Mouse (Mus musculus): ENCODE measurements around the gene Tbc1d14.

The Tbc1d14 gene

GRCm38 (mm10) chr5:36549243-36549642 lies 43.8 kb downstream of the Tbc1d14 start:
- TF ChIP-seq GATA4 (IDR thresholded peaks at IDR 0.05; ENCODE audit: insufficient replicate concordance, low read length): no peak

- TF ChIP-seq GATA4 (IDR thresholded peaks at IDR 0.05; ENCODE audit: insufficient replicate concordance, low read length): no peak
Measured at GRCm38 (mm10) chr5:36544765-36545164, 48.3 kb downstream of the Tbc1d14 start.

- no peak for TF ChIP-seq GATA4 (IDR thresholded peaks at IDR 0.05; ENCODE audit: insufficient replicate concordance, low read length)
Measured at GRCm38 (mm10) chr5:36540928-36541327, 52.1 kb downstream of the Tbc1d14 start.

- TF ChIP-seq GATA4 (IDR thresholded peaks at IDR 0.05; ENCODE audit: insufficient replicate concordance, low read length): no peak
Measured at GRCm38 (mm10) chr5:36538576-36539187, 54.4 kb downstream of the Tbc1d14 start.

- TF ChIP-seq GATA4 (IDR thresholded peaks at IDR 0.05; ENCODE audit: insufficient replicate concordance, low read length): no peak
Measured at GRCm38 (mm10) chr5:36536424-36536823, 56.7 kb downstream of the Tbc1d14 start.

GRCm38 (mm10) chr5:36535438-36536176 lies 57.5 kb downstream of the Tbc1d14 start:
- TF ChIP-seq GATA4 (IDR thresholded peaks at IDR 0.05; ENCODE audit: insufficient replicate concordance, low read length): no peak

GRCm38 (mm10) chr5:36534455-36535030 lies 58.5 kb downstream of the Tbc1d14 start:
- TF ChIP-seq GATA4 (IDR thresholded peaks at IDR 0.05; ENCODE audit: insufficient replicate concordance, low read length): no peak

- peak; percentile 38; the same call in 1 of the 2 replicates for TF ChIP-seq GATA4 (IDR thresholded peaks at IDR 0.05; ENCODE audit: insufficient replicate concordance, low read length)
Measured at GRCm38 (mm10) chr5:36530129-36530751, 62.8 kb downstream of the Tbc1d14 start.

GRCm38 (mm10) chr5:36529698-36530097 lies 63.4 kb downstream of the Tbc1d14 start:
- TF ChIP-seq GATA4 (IDR thresholded peaks at IDR 0.05; ENCODE audit: insufficient replicate concordance, low read length): no peak

GRCm38 (mm10) chr5:36526921-36527320 lies 66.2 kb downstream of the Tbc1d14 start:
- TF ChIP-seq GATA4 (IDR thresholded peaks at IDR 0.05; ENCODE audit: insufficient replicate concordance, low read length): no peak

GRCm38 (mm10) chr5:36526274-36526673 lies 66.8 kb downstream of the Tbc1d14 start:
- TF ChIP-seq GATA4 (IDR thresholded peaks at IDR 0.05; ENCODE audit: insufficient replicate concordance, low read length): no peak

GRCm38 (mm10) chr5:36525216-36525615 lies 67.9 kb downstream of the Tbc1d14 start:
- no peak for TF ChIP-seq GATA4 (IDR thresholded peaks at IDR 0.05; ENCODE audit: insufficient replicate concordance, low read length)

- no peak for TF ChIP-seq GATA4 (IDR thresholded peaks at IDR 0.05; ENCODE audit: insufficient replicate concordance, low read length)
Measured at GRCm38 (mm10) chr5:36523219-36523703, 69.8 kb downstream of the Tbc1d14 start.

GRCm38 (mm10) chr5:36522782-36523181 lies 70.3 kb downstream of the Tbc1d14 start:
- no peak for TF ChIP-seq GATA4 (IDR thresholded peaks at IDR 0.05; ENCODE audit: insufficient replicate concordance, low read length)

GRCm38 (mm10) chr5:36519751-36520150 lies 73.3 kb downstream of the Tbc1d14 start:
- TF ChIP-seq GATA4 (IDR thresholded peaks at IDR 0.05; ENCODE audit: insufficient replicate concordance, low read length): no peak

- TF ChIP-seq GATA4 (IDR thresholded peaks at IDR 0.05; ENCODE audit: insufficient replicate concordance, low read length): no peak
Measured at GRCm38 (mm10) chr5:36517596-36517995, 75.5 kb downstream of the Tbc1d14 start.
